Mouse (Mus musculus): ENCODE results near the gene Grik5. TPM values are rescaled to one million over a fixed set of nuclear protein-coding genes. Genes with fewer than 3 reads are reported as not detected.
A peak's percentile ranks its signal among the peaks of the same experiment; 100 is the strongest.

The Grik5 gene
- polyA plus RNA-seq, 1 experiment = 17.7 TPM

DNA sequence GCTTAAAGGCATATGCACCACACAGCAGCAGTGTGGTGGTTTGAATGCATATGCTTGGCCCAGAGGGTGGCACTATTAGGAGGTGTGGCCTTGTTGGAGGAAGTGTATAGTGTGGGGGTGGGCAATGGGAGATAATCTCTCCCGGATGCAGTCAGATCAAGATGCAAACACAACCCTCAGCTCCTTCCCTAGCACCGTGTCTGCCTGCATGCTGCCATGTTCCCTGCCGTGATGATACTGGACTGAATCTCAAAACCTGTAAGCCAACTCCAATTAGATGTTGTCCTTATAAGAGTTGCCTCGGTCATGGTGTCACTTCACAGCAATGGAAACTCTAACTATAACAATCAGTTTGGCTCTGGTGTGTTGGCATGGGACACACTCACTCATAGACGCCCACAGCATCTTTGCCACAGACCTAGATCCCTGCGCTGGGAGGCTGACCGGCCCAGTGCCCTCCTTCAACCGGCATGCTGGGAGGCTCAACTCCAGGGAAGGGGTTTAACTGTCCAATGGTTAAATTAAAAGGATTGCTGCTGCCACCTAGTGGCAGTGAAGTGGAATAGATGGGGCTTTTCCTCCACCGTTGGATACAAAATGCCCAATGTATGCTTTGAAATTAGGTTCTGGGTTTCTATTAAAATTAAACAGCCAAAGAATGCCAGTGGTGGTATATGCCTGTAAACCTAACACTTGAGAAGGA lies 97.1 kb downstream of the Grik5 start:
- H3K27me3 ChIP-seq (ENCODE audit: control insufficient read depth, insufficient read depth, low read length) = no peaks in the 10 kb centered on the region
- no peak overlapping the region for H3K4me3 ChIP-seq (ENCODE audit: low read depth, low read length)
- H3K27ac ChIP-seq (ENCODE audit: insufficient read depth, low read depth, low read length) = no peak overlapping the region
- 0 out of 2 replicates have a peak, but pooled peaks cover 2% of the 10 kb centered on the region for H3K4me1 ChIP-seq (ENCODE audit: control insufficient read depth, insufficient read depth, insufficient read length, low read length)
- WGBS = 27% methylated on average over 9 of the region's 9 CpGs
- no peak for TF ChIP-seq POLR2A (IDR thresholded peaks at IDR 0.05; ENCODE audit: low read depth, low read length)
- peak; percentile 64; the same call in 1 of the 2 replicates for TF ChIP-seq CTCF (IDR thresholded peaks at IDR 0.05; ENCODE audit: extremely low read depth, insufficient read length, insufficient replicate concordance, low read depth, low read length)
- H3K36me3 ChIP-seq (ENCODE audit: control insufficient read depth, insufficient read depth, low read length) = peaks cover 4% of the 10 kb centered on the region

- peaks cover 9% of the 10 kb centered on the region for H3K36me3 ChIP-seq (ENCODE audit: control insufficient read depth, insufficient read depth, low read length)
- TF ChIP-seq CTCF (IDR thresholded peaks at IDR 0.05; ENCODE audit: extremely low read depth, insufficient read length, insufficient replicate concordance, low read depth, low read length) (no peak), POLR2A (IDR thresholded peaks at IDR 0.05; ENCODE audit: low read depth, low read length) (no peak)
- H3K27ac ChIP-seq (ENCODE audit: insufficient read depth, low read depth, low read length) = no peak overlapping the region
- no peak overlapping the region for H3K4me3 ChIP-seq (ENCODE audit: low read depth, low read length)
- 0 out of 2 replicates have a peak, but pooled peaks cover 2% of the 10 kb centered on the region for H3K4me1 ChIP-seq (ENCODE audit: control insufficient read depth, insufficient read depth, insufficient read length, low read length)
- 67% methylated on average over 5 of the region's 5 CpGs for WGBS
- H3K27me3 ChIP-seq (ENCODE audit: control insufficient read depth, insufficient read depth, low read length) = no peaks in the 10 kb centered on the region
These were observed 98.2 kb downstream of the Grik5 start for GRCm38 (mm10) chr7:24973902-24974301.

DNA sequence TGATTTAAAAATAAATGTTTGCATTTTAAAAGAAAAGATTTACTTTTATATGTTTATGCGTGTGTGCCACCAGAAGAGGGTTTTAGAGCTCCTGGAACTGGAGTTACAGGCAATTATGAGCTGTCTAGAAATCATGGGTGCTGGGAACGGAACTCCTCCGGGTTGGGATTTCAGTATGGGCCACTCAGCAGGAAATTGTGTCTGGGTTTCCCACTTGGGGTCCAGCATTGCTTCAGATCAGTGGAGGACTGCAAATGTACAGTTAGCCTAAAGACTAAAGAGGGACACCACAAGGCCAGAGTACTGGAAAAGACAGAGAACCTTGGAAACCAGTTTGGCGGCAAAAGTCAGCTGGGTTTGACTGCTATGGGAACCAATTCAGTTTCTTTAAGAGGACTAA lies 98.9 kb downstream of the Grik5 start:
- H3K4me1 ChIP-seq (ENCODE audit: control insufficient read depth, insufficient read depth, insufficient read length, low read length) = 0 out of 2 replicates have a peak, but pooled peaks cover 2% of the 10 kb centered on the region
- H3K27me3 ChIP-seq (ENCODE audit: control insufficient read depth, insufficient read depth, low read length) = no peaks in the 10 kb centered on the region
- TF ChIP-seq CTCF (IDR thresholded peaks at IDR 0.05; ENCODE audit: extremely low read depth, insufficient read length, insufficient replicate concordance, low read depth, low read length) (no peak), POLR2A (IDR thresholded peaks at IDR 0.05; ENCODE audit: low read depth, low read length) (no peak)
- no peak overlapping the region for H3K4me3 ChIP-seq (ENCODE audit: low read depth, low read length)
- 85% methylated on average over 4 of the region's 4 CpGs for WGBS
- H3K36me3 ChIP-seq (ENCODE audit: control insufficient read depth, insufficient read depth, low read length) = peaks cover 9% of the 10 kb centered on the region
- H3K27ac ChIP-seq (ENCODE audit: insufficient read depth, low read depth, low read length) = no peak overlapping the region

GRCm38 (mm10) chr7:24971972-24972893 lies 99.9 kb downstream of the Grik5 start, which contains the start of gene Rabac1:
Gene Rabac1, minus strand, starts transcription at chr7:24972754.
- Histone ChIP-seq H3K36me3 (ENCODE audit: control insufficient read depth, insufficient read depth, low read length) (peaks cover 9% of the 10 kb centered on the region), H3K4me1 (ENCODE audit: control insufficient read depth, insufficient read depth, insufficient read length, low read length) (0 out of 2 replicates have a peak, but pooled peaks cover 2% of the 10 kb centered on the region), H3K4me3 (ENCODE audit: low read depth, low read length) (peak within 1 kb of the TSS; percentile 88), H3K27ac (ENCODE audit: insufficient read depth, low read depth, low read length) (peak within 1 kb of the TSS; percentile 93), H3K27me3 (ENCODE audit: control insufficient read depth, insufficient read depth, low read length) (no peaks in the 10 kb centered on the region)
- TF ChIP-seq CTCF (IDR thresholded peaks at IDR 0.05; ENCODE audit: extremely low read depth, insufficient read length, insufficient replicate concordance, low read depth, low read length) (peak; percentile 35; the same call in 1 of the 2 replicates), POLR2A (IDR thresholded peaks at IDR 0.05; ENCODE audit: low read depth, low read length) (peak; percentile 89)
- under 1% methylated on average over 45 of the region's 45 CpGs for WGBS

- Histone ChIP-seq H3K4me3 (ENCODE audit: low read depth, low read length) (peak overlapping the region; percentile 88), H3K27me3 (ENCODE audit: control insufficient read depth, insufficient read depth, low read length) (no peaks in the 10 kb centered on the region), H3K27ac (ENCODE audit: insufficient read depth, low read depth, low read length) (peak overlapping the region; percentile 43; the same call in 1 of the 2 replicates), H3K4me1 (ENCODE audit: control insufficient read depth, insufficient read depth, insufficient read length, low read length) (0 out of 2 replicates have a peak, but pooled peaks cover 2% of the 10 kb centered on the region), H3K36me3 (ENCODE audit: control insufficient read depth, insufficient read depth, low read length) (peaks cover 9% of the 10 kb centered on the region)
- peak; percentile 68; the same call in 1 of the 2 replicates for TF ChIP-seq CTCF (IDR thresholded peaks at IDR 0.05; ENCODE audit: extremely low read depth, insufficient read length, insufficient replicate concordance, low read depth, low read length)
- TF ChIP-seq POLR2A (IDR thresholded peaks at IDR 0.05; ENCODE audit: low read depth, low read length) = no peak
- 7% methylated on average over 19 of the region's 19 CpGs for WGBS
These were observed 100.7 kb downstream of the Grik5 start for GRCm38 (mm10) chr7:24971261-24971971.

- 96% methylated on average over 3 of the region's 3 CpGs for WGBS
- Histone ChIP-seq H3K27ac (ENCODE audit: insufficient read depth, low read depth, low read length) (no peak overlapping the region), H3K36me3 (ENCODE audit: control insufficient read depth, insufficient read depth, low read length) (peaks cover 9% of the 10 kb centered on the region), H3K4me1 (ENCODE audit: control insufficient read depth, insufficient read depth, insufficient read length, low read length) (0 out of 2 replicates have a peak, but pooled peaks cover 2% of the 10 kb centered on the region), H3K4me3 (ENCODE audit: low read depth, low read length) (no peak overlapping the region), H3K27me3 (ENCODE audit: control insufficient read depth, insufficient read depth, low read length) (no peaks in the 10 kb centered on the region)
- TF ChIP-seq POLR2A (IDR thresholded peaks at IDR 0.05; ENCODE audit: low read depth, low read length) (no peak), CTCF (IDR thresholded peaks at IDR 0.05; ENCODE audit: extremely low read depth, insufficient read length, insufficient replicate concordance, low read depth, low read length) (no peak)
These were observed 101.8 kb downstream of the Grik5 start for GRCm38 (mm10) chr7:24970341-24970740.

Measured in small intestine, adult 2 months (tissue).